Mouse (Mus musculus) liver, postnatal 0 days (tissue): Measurements from ENCODE around the gene Irgc1.

Experiments used
- CTCF ChIP-seq: sonication (generic); IDR thresholded peaks from 2 replicates; pipeline ENCODE4 v1.5.1; 2016; ENCODE audit warnings: antibody characterized with exemption, low read depth
- EP300 ChIP-seq: IDR thresholded peaks from 2 replicates; pipeline ENCODE4 v1.6.1; 2016; ENCODE audit warnings: antibody characterized with exemption, low read depth, mild to moderate bottlenecking

DNA sequence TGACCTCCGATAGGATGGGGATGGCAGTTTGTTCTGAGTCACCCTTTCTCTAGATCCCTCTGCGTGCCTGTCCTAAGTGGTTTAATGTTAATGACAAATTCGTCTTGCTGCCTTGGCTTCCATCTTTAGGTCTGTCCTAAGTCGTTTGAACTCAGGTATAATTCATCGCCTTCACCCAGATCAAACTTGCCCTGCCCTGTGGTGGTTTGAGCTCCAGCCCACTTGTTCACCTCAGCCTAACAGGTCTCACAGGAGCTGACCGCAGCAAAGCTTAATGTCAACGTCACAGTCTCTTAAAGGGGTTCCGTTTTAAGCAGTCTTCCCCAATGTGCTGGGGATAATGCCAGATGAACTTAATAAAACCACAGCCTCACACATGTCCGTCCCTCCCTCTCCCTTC lies 26.2 kb downstream of the Irgc1 start:
- no peak for TF ChIP-seq CTCF
- no peak for TF ChIP-seq EP300
